Comparison of ENCODE assay signal across 25 mouse cellular contexts in genomic region chr6:89637977-89638376, GRCm38 (mm10).
"Had no signal": no experiment of that assay in that cellular context is flagged by ENCODE, and none has a peak within 500 bp of the region (broad histone marks: within the 10 kb centered on the region; RNA-seq: fewer than 3 reads in every experiment).

No protein-coding gene starts in this region.

- H3K4me3 ChIP-seq: heart, adult 2 months; heart, embryonic 10.5 days; heart, embryonic 12.5 days; hindbrain, embryonic 10.5 days; hindbrain, embryonic 12.5 days; intestine, embryonic 15.5 days; layer of hippocampus, adult 2 months; left cerebral cortex, adult 2 months; limb, embryonic 13.5 days; limb, embryonic 15.5 days; liver, embryonic 13.5 days had no signal

- H3K27me3 ChIP-seq: hindbrain, embryonic 12.5 days; intestine, embryonic 15.5 days; limb, embryonic 13.5 days; limb, embryonic 15.5 days; liver, embryonic 13.5 days had no signal

- H3K4me2 ChIP-seq: heart, embryonic 12.5 days; hindbrain, embryonic 12.5 days; hindbrain, embryonic 14.5 days; intestine, embryonic 15.5 days; limb, embryonic 13.5 days; limb, embryonic 15.5 days; liver, embryonic 13.5 days had no signal

- H3K36me3 ChIP-seq: heart, embryonic 10.5 days; heart, embryonic 12.5 days; hindbrain, embryonic 10.5 days; hindbrain, embryonic 12.5 days; intestine, embryonic 15.5 days; limb, embryonic 13.5 days; limb, embryonic 15.5 days; liver, embryonic 13.5 days had no signal

- ATAC-seq: hindbrain, embryonic 16.5 days; inflammation-experienced regulatory T-cells, adult 6 months; intestine, embryonic 15.5 days; intestine, postnatal 0 days had no signal

- H3K4me1 ChIP-seq: intestine, embryonic 15.5 days had no signal

- H3K9ac ChIP-seq: heart, embryonic 12.5 days; hindbrain, embryonic 12.5 days; hindbrain, embryonic 14.5 days; intestine, embryonic 15.5 days; limb, embryonic 13.5 days; limb, embryonic 15.5 days; liver, embryonic 13.5 days had no signal

- H3K9me3 ChIP-seq: heart, embryonic 10.5 days; heart, embryonic 12.5 days; hindbrain, embryonic 10.5 days; hindbrain, embryonic 12.5 days; intestine, embryonic 15.5 days; limb, embryonic 13.5 days; limb, embryonic 15.5 days; liver, embryonic 13.5 days had no signal

- DNase-seq: gastrocnemius, postnatal 14 days; gastrocnemius, postnatal 36 days; heart, adult 2 months; heart, postnatal 10 days; heart, postnatal 4 days; kidney, adult 18-20 months; kidney, adult 8-10 months; kidney, postnatal 10 days; kidney, postnatal 25 days; kidney, postnatal 4 days; left cerebral cortex, postnatal 4 days; liver, embryonic 13.5 days had no signal

- H3K27ac ChIP-seq: heart, adult 2 months; heart, embryonic 10.5 days; hindbrain, embryonic 10.5 days; hindbrain, embryonic 12.5 days; hindbrain, embryonic 14.5 days; intestine, embryonic 15.5 days; layer of hippocampus, adult 2 months; left cerebral cortex, adult 2 months; limb, embryonic 13.5 days; limb, embryonic 15.5 days; liver, embryonic 13.5 days had no signal
